31 mouse cellular contexts compared by ENCODE assay signal in genomic region chr2:38988929-38989328, GRCm38 (mm10). TPM values are rescaled to one million over a fixed set of nuclear protein-coding genes. Genes with fewer than 3 reads are reported as not detected.
A peak's percentile ranks its signal among the peaks of the same experiment; 100 is the strongest.
DNase-seq lines count a peak whose midpoint lies in the region; ATAC-seq and TF ChIP-seq lines count a peak whose summit lies in the region.
"Had no signal": no experiment of that assay in that cellular context is flagged by ENCODE, and none has a peak within 500 bp of the region (broad histone marks: within the 10 kb centered on the region; RNA-seq: fewer than 3 reads in every experiment).

No protein-coding gene starts in this region.

- H3K27me3 ChIP-seq in stomach, embryonic 15.5 days (replicated peaks) = no peaks in the 10 kb centered on the region
- no peaks in the 10 kb centered on the region for H3K27me3 ChIP-seq in stomach, postnatal 0 days (ENCODE audit: control insufficient read depth, insufficient read depth, low read length)
- H3K27me3 ChIP-seq in liver, embryonic 13.5 days = no peaks in the 10 kb centered on the region
- H3K27me3 ChIP-seq: hindbrain, embryonic 15.5 days; kidney, embryonic 15.5 days; limb, embryonic 15.5 days; Patski had no signal

- TF ChIP-seq EP300 in stomach, postnatal 0 days (optimal IDR thresholded peaks at IDR 0.05) = no peak

- no peak overlapping the region for H3K4me3 ChIP-seq in stomach, embryonic 15.5 days (replicated peaks)
- H3K4me3 ChIP-seq in stomach, postnatal 0 days (ENCODE audit: low read depth, low read length) = no peak overlapping the region
- H3K4me3 ChIP-seq in liver, embryonic 13.5 days (replicated peaks) = no peak overlapping the region
- no peak overlapping the region for H3K4me3 ChIP-seq in lung, adult 2 months (replicated peaks; ENCODE audit: extremely low read depth, low read depth, low read length)
- H3K4me3 ChIP-seq: forebrain, embryonic 10.5 days; hindbrain, embryonic 10.5 days; hindbrain, embryonic 15.5 days; kidney, embryonic 15.5 days; limb, embryonic 10.5 days; limb, embryonic 15.5 days had no signal

- 79% methylated on average over 2 of the region's 2 CpGs for WGBS in stomach, embryonic 15.5 days
- WGBS in stomach, postnatal 0 days = 77% methylated on average over 2 of the region's 2 CpGs
- 35% methylated on average over 2 of the region's 2 CpGs for WGBS in liver, embryonic 13.5 days (ENCODE audit: insufficient replicate concordance)
- WGBS in lung, adult 2 months = 90% methylated on average over 2 of the region's 2 CpGs

- peak; percentile 44; the same call in 1 of the 2 replicates for ATAC-seq in stomach, embryonic 15.5 days (ENCODE audit: insufficient read depth, low FRiP score, low read depth)
- no peak for ATAC-seq in stomach, postnatal 0 days (ENCODE audit: low FRiP score, low TSS enrichment)
- ATAC-seq in liver, embryonic 13.5 days (ENCODE audit: low read depth) = peak; percentile 90
- peak; percentile 51 for ATAC-seq in megakaryocyte, adult 5-6 weeks (ENCODE audit: poor library complexity, severe bottlenecking)
- ATAC-seq: forebrain, postnatal 0 days; midbrain, embryonic 16.5 days; Patski had no signal

- TF ChIP-seq POLR2A in lung, adult 2 months (IDR thresholded peaks at IDR 0.05; ENCODE audit: borderline replicate concordance, extremely low read depth, low read depth, low read length) = no peak

- DNase-seq in stomach, postnatal 0 days (ENCODE audit: low spot score) = no peak
- peak; percentile 46 for DNase-seq in liver, embryonic 13.5 days
- no peak for DNase-seq in kidney, postnatal 14 days
- no peak for DNase-seq in lung, adult 2 months
- DNase-seq in frontal cortex, adult 2 months (ENCODE audit: extremely low spot score in 1 of 2, low spot score in 1 of 2) = no peak
- DNase-seq: adrenal gland, postnatal 10 days; cerebellum, adult 8-10 months; cerebellum, postnatal 25 days; forebrain, postnatal 0 days; gastrocnemius, postnatal 14 days; heart, postnatal 14 days; kidney, adult 11 months; kidney, postnatal 36 days; layer of hippocampus, postnatal 36 days; lung, postnatal 4 days; right cerebral cortex, adult 18-20 months; right cerebral cortex, postnatal 4 days had no signal

- H3K9ac ChIP-seq in stomach, embryonic 15.5 days = no peak overlapping the region
- no peak overlapping the region for H3K9ac ChIP-seq in stomach, postnatal 0 days (ENCODE audit: low read length)
- H3K9ac ChIP-seq in liver, embryonic 13.5 days = peak overlapping the region; percentile 22; the same call in 1 of the 2 replicates
- H3K9ac ChIP-seq: forebrain, postnatal 0 days; hindbrain, embryonic 15.5 days; kidney, embryonic 15.5 days; limb, embryonic 15.5 days had no signal

- H3K27ac ChIP-seq in stomach, embryonic 15.5 days = no peak overlapping the region
- no peak overlapping the region for H3K27ac ChIP-seq in stomach, postnatal 0 days (replicated peaks)
- peak overlapping the region; percentile 74 for H3K27ac ChIP-seq in liver, embryonic 13.5 days
- H3K27ac ChIP-seq: forebrain, embryonic 10.5 days; hindbrain, embryonic 10.5 days; hindbrain, embryonic 15.5 days; kidney, embryonic 15.5 days; limb, embryonic 10.5 days; limb, embryonic 15.5 days had no signal

- H3K9me3 ChIP-seq in stomach, embryonic 15.5 days = no peaks in the 10 kb centered on the region
- no peaks in the 10 kb centered on the region; the same call in 1 of the 2 replicates for H3K9me3 ChIP-seq in stomach, postnatal 0 days (ENCODE audit: control insufficient read depth, low read length)
- H3K9me3 ChIP-seq in liver, embryonic 13.5 days (replicated peaks) = no peaks in the 10 kb centered on the region
- H3K9me3 ChIP-seq: hindbrain, embryonic 15.5 days; kidney, embryonic 15.5 days; limb, embryonic 10.5 days; limb, embryonic 15.5 days had no signal

- peaks cover 11% of the 10 kb centered on the region; the same call in 1 of the 2 replicates for H3K4me1 ChIP-seq in stomach, embryonic 15.5 days
- H3K4me1 ChIP-seq in stomach, postnatal 0 days (replicated peaks; ENCODE audit: control insufficient read depth, insufficient read depth) = no peaks in the 10 kb centered on the region
- peaks cover 48% of the 10 kb centered on the region for H3K4me1 ChIP-seq in liver, embryonic 13.5 days (replicated peaks)
- H3K4me1 ChIP-seq in lung, adult 2 months (ENCODE audit: control insufficient read depth, insufficient read depth, low read length) = no peaks in the 10 kb centered on the region
- H3K4me1 ChIP-seq: forebrain, embryonic 10.5 days; hindbrain, embryonic 10.5 days; hindbrain, embryonic 15.5 days; limb, embryonic 10.5 days had no signal

- no peak for TF ChIP-seq CTCF in stomach, postnatal 0 days (IDR thresholded peaks at IDR 0.05; ENCODE audit: low read depth)
- TF ChIP-seq CTCF in lung, adult 2 months (IDR thresholded peaks at IDR 0.05; ENCODE audit: insufficient read depth, low read length) = no peak

- no peak overlapping the region for H3K4me2 ChIP-seq in stomach, embryonic 15.5 days
- H3K4me2 ChIP-seq in stomach, postnatal 0 days (replicated peaks; ENCODE audit: low read depth) = no peak overlapping the region
- H3K4me2 ChIP-seq in liver, embryonic 13.5 days = peak overlapping the region; percentile 24; the same call in 1 of the 2 replicates
- H3K4me2 ChIP-seq: hindbrain, embryonic 15.5 days; kidney, embryonic 15.5 days; limb, embryonic 15.5 days; midbrain, embryonic 11.5 days had no signal

- H3K36me3 ChIP-seq in stomach, embryonic 15.5 days = no peaks in the 10 kb centered on the region
- no peaks in the 10 kb centered on the region for H3K36me3 ChIP-seq in stomach, postnatal 0 days (ENCODE audit: control insufficient read depth, insufficient read depth, low read length)
- H3K36me3 ChIP-seq in liver, embryonic 13.5 days = no peaks in the 10 kb centered on the region
- H3K36me3 ChIP-seq: forebrain, embryonic 10.5 days; G1E; hindbrain, embryonic 10.5 days; hindbrain, embryonic 15.5 days; kidney, embryonic 15.5 days; limb, embryonic 10.5 days; limb, embryonic 15.5 days had no signal

RNA-seq across cellular contexts. Expression of gene Wdr38, which starts 8.3 kb away (rescaled TPM):
- 1.6 and 1.9 TPM in 2 replicates for polyA plus RNA-seq in stomach, embryonic 15.5 days (2015; fragmentation: Nextera tagmentation; extraction: Ambion mirVana)
- polyA plus RNA-seq in stomach, postnatal 0 days (2015; fragmentation: Nextera tagmentation; extraction: Ambion mirVana) = 0.81 and 1.1 TPM in 2 replicates
- 0.66 and 0.76 TPM in 2 replicates for polyA plus RNA-seq in liver, embryonic 13.5 days (2015; fragmentation: Nextera tagmentation; extraction: Ambion mirVana)
- 0.29 and 0.34 TPM in 2 replicates for total RNA-seq in megakaryocyte, adult 5-6 weeks (2015)
- 0.16 and 0.84 TPM in 2 replicates for total RNA-seq in megakaryocyte, adult 5-6 weeks (2017)
- polyA plus RNA-seq in lung, adult 2 months (2012; rRNA removed) = 4.4 and 4.5 TPM in 2 replicates
- polyA plus RNA-seq in frontal cortex, adult 2 months (2012; rRNA removed) = 1.00 and 1.3 TPM in 2 replicates

RNA-seq across cellular contexts. Expression of gene Arpc5l, which starts 16.2 kb away (rescaled TPM):
- polyA plus RNA-seq in stomach, embryonic 15.5 days (2015; fragmentation: Nextera tagmentation; extraction: Ambion mirVana) = 119 and 127 TPM in 2 replicates
- polyA plus RNA-seq in stomach, postnatal 0 days (2015; fragmentation: Nextera tagmentation; extraction: Ambion mirVana) = 136 and 142 TPM in 2 replicates
- 74.0 and 76.6 TPM in 2 replicates for polyA plus RNA-seq in liver, embryonic 13.5 days (2015; fragmentation: Nextera tagmentation; extraction: Ambion mirVana)
- 65.4 and 69.5 TPM in 2 replicates for total RNA-seq in megakaryocyte, adult 5-6 weeks (2015)
- total RNA-seq in megakaryocyte, adult 5-6 weeks (2017) = 38.7 and 49.5 TPM in 2 replicates
- 27.7 and 28.3 TPM in 2 replicates for polyA plus RNA-seq in lung, adult 2 months (2012; rRNA removed)
- polyA plus RNA-seq in frontal cortex, adult 2 months (2012; rRNA removed) = 110 and 113 TPM in 2 replicates

RNA-seq across cellular contexts. Expression of gene Rpl35, which starts 16.5 kb away (rescaled TPM):
- polyA plus RNA-seq in stomach, embryonic 15.5 days (2015; fragmentation: Nextera tagmentation; extraction: Ambion mirVana) = 861 and 916 TPM in 2 replicates
- polyA plus RNA-seq in stomach, postnatal 0 days (2015; fragmentation: Nextera tagmentation; extraction: Ambion mirVana) = 956 and 1,016 TPM in 2 replicates
- polyA plus RNA-seq in liver, embryonic 13.5 days (2015; fragmentation: Nextera tagmentation; extraction: Ambion mirVana) = 845 and 923 TPM in 2 replicates
- total RNA-seq in megakaryocyte, adult 5-6 weeks (2015) = 377 and 387 TPM in 2 replicates
- total RNA-seq in megakaryocyte, adult 5-6 weeks (2017) = 757 and 843 TPM in 2 replicates
- 121 and 126 TPM in 2 replicates for polyA plus RNA-seq in lung, adult 2 months (2012; rRNA removed)
- 260 and 302 TPM in 2 replicates for polyA plus RNA-seq in frontal cortex, adult 2 months (2012; rRNA removed)

RNA-seq across cellular contexts. Expression of gene Olfml2a, which starts 57.2 kb away (rescaled TPM):
- 3.5 TPM in 2 replicates for polyA plus RNA-seq in stomach, embryonic 15.5 days (2015; fragmentation: Nextera tagmentation; extraction: Ambion mirVana)
- polyA plus RNA-seq in stomach, postnatal 0 days (2015; fragmentation: Nextera tagmentation; extraction: Ambion mirVana) = 2.7 and 3.5 TPM in 2 replicates
- polyA plus RNA-seq in liver, embryonic 13.5 days (2015; fragmentation: Nextera tagmentation; extraction: Ambion mirVana) = 0.08 and 0.12 TPM in 2 replicates
- total RNA-seq in megakaryocyte, adult 5-6 weeks (2015) = 0.02 and 0.11 TPM in 2 replicates
- not detected in 2 replicates for total RNA-seq in megakaryocyte, adult 5-6 weeks (2017)
- polyA plus RNA-seq in lung, adult 2 months (2012; rRNA removed) = 9.7 and 11.3 TPM in 2 replicates
- polyA plus RNA-seq in frontal cortex, adult 2 months (2012; rRNA removed) = 2.8 and 3.3 TPM in 2 replicates
- total RNA-seq: granulocyte monocyte progenitor cell, adult 5-6 weeks; neutrophil, adult 5-6 weeks had no signal
- polyA plus RNA-seq: G1E had no signal
